In genomic region chr11:107674601-107675000, GRCm38 (mm10) we compare ENCODE assay signal across 21 mouse cellular contexts. TPM values are rescaled to one million over a fixed set of nuclear protein-coding genes. Genes with fewer than 3 reads are reported as not detected.
A peak's percentile ranks its signal among the peaks of the same experiment; 100 is the strongest.
DNase-seq lines count a peak whose midpoint lies in the region; ATAC-seq and TF ChIP-seq lines count a peak whose summit lies in the region.
"Had no signal": no experiment of that assay in that cellular context is flagged by ENCODE, and none has a peak within 500 bp of the region (broad histone marks: within the 10 kb centered on the region; RNA-seq: fewer than 3 reads in every experiment).

No protein-coding gene starts in this region.

- H3K4me3 ChIP-seq in testis, adult 2 months (ENCODE audit: control insufficient read depth, low read depth, low read length): no peak overlapping the region
- no peak overlapping the region for H3K4me3 ChIP-seq in embryonic fibroblast, embryonic 13.5 days (ENCODE audit: insufficient read depth, low read length)
- H3K4me3 ChIP-seq: embryonic facial prominence, embryonic 10.5 days; embryonic facial prominence, embryonic 12.5 days; erythroblast, embryonic 14.5 days; forebrain, embryonic 10.5 days; forebrain, embryonic 13.5 days; forebrain, embryonic 15.5 days had no signal

- no peak for TF ChIP-seq POLR2A in testis, adult 2 months (IDR thresholded peaks at IDR 0.05; ENCODE audit: control insufficient read depth, low read depth, low read length)
- TF ChIP-seq POLR2A in embryonic fibroblast, embryonic 13.5 days (IDR thresholded peaks at IDR 0.05; ENCODE audit: low read depth, low read length): no peak

- H3K27ac ChIP-seq in testis, adult 2 months (ENCODE audit: control insufficient read depth, insufficient read depth, low read depth, low read length): peak overlapping the region; percentile 40
- H3K27ac ChIP-seq in embryonic fibroblast, embryonic 13.5 days (ENCODE audit: insufficient read depth, low read length): peak overlapping the region; percentile 54; the same call in 1 of the 2 replicates
- H3K27ac ChIP-seq: embryonic facial prominence, embryonic 10.5 days; embryonic facial prominence, embryonic 12.5 days; forebrain, embryonic 10.5 days; forebrain, embryonic 13.5 days; forebrain, embryonic 15.5 days had no signal

- H3K4me1 ChIP-seq in testis, adult 2 months (ENCODE audit: control insufficient read depth, insufficient read depth, low read length): no peaks in the 10 kb centered on the region
- H3K4me1 ChIP-seq in embryonic fibroblast, embryonic 13.5 days (ENCODE audit: control insufficient read depth, insufficient read depth, low read length): peaks cover 4% of the 10 kb centered on the region
- H3K4me1 ChIP-seq: embryonic facial prominence, embryonic 12.5 days had no signal

- no peak for TF ChIP-seq CTCF in testis, adult 2 months (IDR thresholded peaks at IDR 0.05; ENCODE audit: control insufficient read depth, insufficient read depth, insufficient replicate concordance, low read depth, low read length)
- TF ChIP-seq CTCF in Patski (IDR thresholded peaks at IDR 0.05): no peak
- TF ChIP-seq CTCF in embryonic fibroblast, embryonic 13.5 days (IDR thresholded peaks at IDR 0.05; ENCODE audit: borderline replicate concordance, insufficient read depth, low read length): no peak

- in situ Hi-C loops in Patski (cut with MboI; ENCODE audit: low pct_unique_long_range_greater_than_20kb): no loop called here

- H3K36me3 ChIP-seq in testis, adult 2 months (ENCODE audit: control insufficient read depth, insufficient read depth, low read length): peaks cover 6% of the 10 kb centered on the region

- no peak for ATAC-seq in Patski
- ATAC-seq in cerebellum, adult (ENCODE audit: insufficient number of reproducible peaks, low FRiP score, low TSS enrichment): no peak
- ATAC-seq: forebrain, embryonic 13.5 days; forebrain, embryonic 15.5 days had no signal

- DNase-seq in heart, adult 11 months: peak; percentile 68
- DNase-seq in heart, postnatal 4 days: no peak
- DNase-seq in testis, postnatal 14 days (ENCODE audit: low spot score): no peak
- peak; percentile 13 for DNase-seq in Patski (ENCODE audit: low read depth, low spot score)
- no peak for DNase-seq in adrenal gland, postnatal 14 days
- DNase-seq: cerebellum, adult 11-12 months; cerebellum, adult 2 months; cerebellum, adult 9-10 months; cerebellum, postnatal 10 days; cerebellum, postnatal 25 days had no signal

- POLR2A ChIA-PET in Patski (lab: Charles Lee): interaction anchor here (1.0 kb wide), 1 partner anchor 78 kb away, joined by 3 read pairs; no protein-coding TSS in a partner anchor

- CTCF ChIA-PET in Patski (lab: Charles Lee): interaction anchor here (1.7 kb wide), 1 partner anchor 9 kb away, joined by 4 read pairs; no protein-coding TSS in a partner anchor

- H3K27me3 ChIP-seq in testis, adult 2 months (ENCODE audit: control insufficient read depth, insufficient read depth, low read length): no peaks in the 10 kb centered on the region
- no peaks in the 10 kb centered on the region for H3K27me3 ChIP-seq in Patski
- H3K27me3 ChIP-seq: embryonic facial prominence, embryonic 12.5 days; forebrain, embryonic 13.5 days; forebrain, embryonic 15.5 days had no signal

RNA-seq across cellular contexts. Expression of gene Cacng1, which starts 41.7 kb away (rescaled TPM):
- under 1 TPM in 1 of 2 experiments, not detected in 1; 0.34 TPM for total RNA-seq in heart, postnatal 4 days (2021)
- 0.23 and 0.32 TPM in 2 replicates for polyA plus RNA-seq in testis, adult 2 months (2012; rRNA removed)
- polyA plus RNA-seq in Patski (2021): 0.05 TPM
- not detected in 2 replicates for polyA plus RNA-seq in embryonic fibroblast, embryonic 13.5 days (2011; ENCODE audit: insufficient read length, low read depth, missing spikeins)
- 0.26 TPM in 1 of 2 replicates, not detected in the other for total RNA-seq in adrenal gland, postnatal 14 days (2021)
- total RNA-seq: adrenal gland, postnatal 25 days; MEL had no signal
- polyA plus RNA-seq: embryonic facial prominence, embryonic 10.5 days; erythroblast, embryonic 14.5 days; forebrain, embryonic 10.5 days; forebrain, embryonic 13.5 days had no signal

Comparison
In these comparisons a context has a peak if more than half of its experiments do, and no peak if none do; other contexts are left out.
1. DNase-seq: peak in heart, adult 11 months (single experiment) and Patski (single experiment); none in heart, postnatal 4 days (single experiment), testis, postnatal 14 days (single experiment) and adrenal gland, postnatal 14 days (single experiment).